Mouse (Mus musculus) frontal cortex, postnatal 36 days (tissue): Measurements from ENCODE around the gene Ebf1.

Source experiments
- DNase-seq, 2 experiments: peaks; one replicate each; pipeline ENCODE4 v3.0.0; 2022; ENCODE audit warnings: low spot score in 2 of 2

The Ebf1 gene

DNA sequence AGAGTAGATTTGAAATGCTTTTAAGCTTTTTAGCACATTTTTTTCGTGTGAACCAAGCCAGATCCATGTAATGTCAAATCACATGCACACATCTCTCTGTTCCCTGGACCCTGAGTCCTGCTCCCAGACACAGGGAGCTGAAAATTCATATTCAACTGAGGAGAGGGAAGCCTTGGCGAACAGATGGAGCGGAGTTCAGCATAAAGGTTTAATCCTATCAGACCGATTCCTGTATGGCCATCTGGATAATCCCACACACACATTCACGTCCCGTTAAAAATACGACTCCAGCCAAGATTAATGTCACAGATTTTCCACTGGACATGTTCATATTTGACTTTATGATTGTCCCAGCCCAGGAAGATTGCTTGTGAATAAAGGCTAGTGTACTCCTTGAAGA lies 282.8 kb downstream of the Ebf1 start:
- no peak for DNase-seq

DNA sequence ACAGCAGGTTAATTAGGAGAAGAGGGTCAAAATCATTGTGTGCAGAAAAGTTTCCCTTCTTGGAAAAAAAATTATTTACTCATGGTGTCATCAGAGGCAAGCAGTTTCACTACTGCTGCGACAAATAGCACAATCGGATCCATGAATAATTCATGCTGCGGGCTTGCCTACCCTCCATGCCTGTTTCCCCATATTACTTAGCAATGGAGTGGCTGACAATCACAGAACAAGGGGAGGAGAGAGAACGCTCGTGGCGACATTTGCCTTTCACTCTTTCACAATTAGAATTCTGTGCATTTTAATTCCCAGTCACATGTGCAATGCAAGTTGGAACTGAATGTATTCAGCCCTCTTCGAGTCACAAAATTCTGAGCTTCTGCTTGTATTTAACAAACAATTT lies 283.4 kb downstream of the Ebf1 start:
- DNase-seq = no peak

DNA sequence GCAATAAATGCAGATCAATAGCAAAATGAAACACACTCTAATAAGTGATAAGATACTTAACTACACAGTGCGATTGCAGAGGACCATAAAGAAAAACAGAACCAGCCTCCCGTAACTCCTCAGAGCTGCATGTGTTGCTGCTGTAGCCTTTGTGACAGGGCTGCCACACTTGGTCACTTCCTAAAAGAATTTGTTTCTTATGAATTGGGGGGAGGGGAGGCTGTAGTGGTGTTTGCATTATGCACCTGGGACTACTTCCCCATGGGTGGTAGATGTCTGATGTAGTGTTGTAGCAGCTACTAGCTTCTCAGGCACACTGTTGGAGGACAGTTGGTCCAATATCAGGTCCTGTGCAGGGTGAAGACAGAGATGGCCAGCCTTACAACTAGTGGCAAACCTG lies 284.6 kb downstream of the Ebf1 start:
- DNase-seq = no peak

DNA sequence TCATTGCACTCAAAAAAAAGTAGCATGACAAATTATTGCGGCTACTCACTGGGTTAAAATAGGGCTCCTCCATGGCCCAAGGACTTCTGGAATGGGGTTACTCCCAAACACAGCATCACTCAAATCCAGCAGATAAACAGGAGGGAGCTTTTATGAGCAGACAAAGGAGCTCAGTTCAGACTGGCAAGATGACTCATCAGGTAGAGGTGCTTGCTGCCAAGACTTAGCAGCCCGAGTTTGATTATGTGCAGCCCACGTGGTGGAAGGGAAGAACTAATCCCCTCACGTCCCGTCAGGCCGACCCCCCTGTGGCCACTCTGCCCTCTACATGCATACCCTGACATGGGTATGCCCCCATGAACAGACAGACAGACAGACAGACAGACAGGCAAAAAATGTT lies 285.0 kb downstream of the Ebf1 start:
- DNase-seq = no peak

DNA sequence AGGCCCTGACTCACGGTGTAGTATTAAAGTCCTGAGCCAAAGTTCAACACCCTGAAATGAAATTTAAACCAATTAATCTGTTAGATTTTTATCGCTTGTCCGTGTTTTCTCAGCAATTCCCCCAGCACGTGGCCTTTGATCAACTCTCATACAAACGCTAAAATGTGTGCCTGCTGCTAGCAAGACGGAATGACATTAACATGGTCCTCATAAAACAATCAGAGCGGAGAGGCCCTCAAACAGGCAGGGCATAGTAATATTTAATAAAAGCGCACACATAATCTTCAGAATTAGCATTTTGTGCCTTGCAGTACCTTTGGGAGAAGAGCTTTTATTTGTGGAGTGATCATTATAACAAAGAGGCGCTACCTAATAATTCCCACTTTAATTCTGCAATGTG lies 287.0 kb downstream of the Ebf1 start:
- DNase-seq = no peak

DNA sequence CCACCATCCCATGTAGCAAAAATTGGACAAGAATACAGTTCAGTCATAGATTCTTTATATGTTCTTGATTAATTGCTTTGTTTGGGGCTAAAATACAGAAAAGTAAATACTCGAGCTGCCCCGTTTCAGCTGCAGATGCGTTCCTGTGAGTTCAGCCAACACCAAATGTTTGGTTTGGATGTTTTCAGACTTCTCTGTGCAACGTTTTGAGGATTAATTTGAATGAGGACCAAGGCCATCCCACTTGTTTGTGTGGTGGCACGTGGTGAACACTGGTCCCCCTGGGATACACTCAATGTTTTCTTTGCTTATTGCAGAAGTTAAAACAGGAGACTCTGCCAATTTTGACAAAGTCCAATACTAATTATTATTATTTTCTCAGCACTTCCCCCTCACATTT lies 289.3 kb downstream of the Ebf1 start:
- no peak for DNase-seq

DNA sequence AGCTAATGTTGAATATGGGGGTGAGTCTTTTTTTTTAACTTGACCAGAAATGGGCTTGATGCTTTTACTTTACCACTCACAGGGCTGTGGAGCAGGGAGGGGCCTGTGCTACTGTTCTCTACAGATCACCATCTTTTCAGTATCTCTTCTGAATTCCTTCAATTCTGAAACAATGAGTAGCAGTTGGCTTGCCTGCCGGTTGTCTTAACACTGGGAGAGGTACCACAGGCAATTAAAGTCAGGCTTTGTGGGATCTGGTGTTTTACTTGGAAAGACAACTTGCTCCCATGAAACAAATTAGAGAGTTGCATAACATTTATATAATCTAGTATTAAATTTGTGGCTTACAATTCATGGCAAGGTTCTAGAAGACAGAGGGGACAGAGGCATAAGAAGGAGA lies 294.6 kb downstream of the Ebf1 start:
- no peak for DNase-seq

DNA sequence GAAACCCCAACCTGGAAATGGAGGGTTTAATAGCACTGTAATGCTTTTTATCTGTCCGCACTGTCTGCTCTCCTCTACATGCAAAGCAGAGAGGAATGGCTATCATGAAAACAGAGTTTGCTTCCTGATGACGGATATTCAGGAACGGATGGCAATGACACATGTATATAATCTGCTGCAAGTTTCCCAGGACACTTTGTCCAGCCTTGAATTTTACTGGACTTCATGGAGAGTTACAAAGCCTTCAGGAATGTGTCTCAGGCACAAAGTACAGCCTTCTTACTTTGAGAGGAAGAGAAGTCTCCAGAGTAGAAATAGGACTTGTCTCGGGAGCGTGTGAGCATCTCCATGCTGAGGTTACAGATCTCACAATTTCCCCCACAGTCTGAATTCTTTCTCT lies 296.7 kb downstream of the Ebf1 start:
- DNase-seq = no peak

DNA sequence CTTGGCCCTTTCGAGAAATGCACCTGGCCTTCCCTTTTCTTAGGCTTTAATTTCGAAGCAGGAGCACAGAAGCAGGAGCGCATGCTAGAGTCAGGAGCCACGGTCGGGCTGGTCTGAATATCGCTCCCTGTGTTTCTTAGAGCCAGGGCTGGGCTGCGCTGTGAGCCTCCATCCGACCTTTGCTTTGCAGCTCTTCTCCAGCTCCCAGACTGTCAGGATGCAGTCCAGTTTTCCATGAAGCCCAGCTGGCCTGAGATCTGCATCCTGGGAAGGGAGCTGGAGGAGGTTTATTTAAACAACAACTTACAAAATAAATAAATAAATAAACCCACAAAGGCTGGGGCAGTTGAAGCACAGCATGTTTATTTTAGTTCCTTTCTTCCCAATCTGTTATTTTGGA lies 299.9 kb downstream of the Ebf1 start:
- DNase-seq = no peak

DNA sequence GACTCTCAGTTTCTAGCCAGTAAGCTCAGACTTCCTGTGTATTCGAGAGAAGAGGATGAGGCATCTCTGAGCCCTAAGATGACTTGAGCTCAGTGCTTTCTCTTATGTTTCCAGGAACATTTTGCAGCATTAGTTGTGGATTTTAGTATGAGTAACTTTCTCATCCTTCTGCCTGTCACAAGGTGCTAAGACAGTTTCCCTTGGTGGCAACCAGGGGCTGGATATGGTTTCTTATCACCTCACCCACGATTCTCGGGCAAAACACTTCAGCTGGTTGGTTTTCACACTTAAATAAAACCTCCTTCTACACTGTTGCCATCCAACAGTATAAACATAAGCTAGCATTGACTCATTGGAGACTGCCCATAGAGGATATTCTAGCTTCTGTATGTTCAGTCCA lies 306.0 kb downstream of the Ebf1 start:
- DNase-seq = peak; percentile 8 to 26

DNA sequence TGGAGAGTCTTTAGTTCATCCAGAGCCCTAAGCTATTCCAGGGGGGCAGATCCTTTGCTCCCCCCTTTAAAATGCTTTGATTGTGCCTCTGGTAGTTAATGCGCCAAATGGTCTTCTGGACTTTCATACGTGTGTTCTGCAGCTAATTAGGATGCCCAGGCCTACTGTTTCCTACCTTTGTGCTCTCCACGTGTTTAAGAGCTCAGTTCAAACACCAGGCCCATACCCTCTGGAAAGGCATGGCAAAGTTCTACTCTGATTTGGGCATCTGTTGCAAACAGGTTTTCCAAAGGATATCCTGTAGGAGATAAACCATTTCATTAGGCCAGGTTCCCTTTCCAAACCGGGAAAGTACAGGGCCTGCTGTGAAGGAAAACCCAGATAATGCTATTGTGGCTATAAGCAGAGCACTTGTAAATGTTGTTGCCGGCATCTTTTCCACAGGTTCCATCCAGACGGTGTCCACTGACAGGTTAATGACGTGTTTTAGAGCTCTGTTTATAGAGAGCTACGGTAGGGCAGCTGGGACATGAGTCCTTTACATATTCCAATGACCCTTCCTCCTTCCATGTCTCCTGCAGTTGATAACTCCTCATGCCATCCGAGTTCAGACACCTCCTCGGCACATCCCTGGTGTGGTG lies 306.9 kb downstream of the Ebf1 start:
- no peak for DNase-seq

DNA sequence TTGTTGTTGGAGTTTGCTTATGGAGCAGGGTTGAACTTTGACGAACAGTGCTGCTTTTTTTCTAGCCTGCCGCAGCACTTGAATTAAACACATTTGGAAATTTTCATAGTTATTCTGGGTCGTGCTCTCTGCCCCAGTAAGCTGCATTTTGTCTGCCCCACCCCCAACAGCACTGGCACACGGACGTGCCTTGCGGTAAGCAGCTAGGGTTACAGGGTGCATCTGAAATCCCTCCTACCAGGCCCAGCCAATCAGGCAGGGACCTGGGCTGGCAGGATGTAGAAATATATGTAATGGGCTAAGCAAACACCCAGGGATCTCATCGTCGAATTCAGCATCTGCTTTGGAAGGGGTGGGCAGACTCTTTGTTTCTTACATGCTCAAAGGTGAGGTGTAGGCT lies 307.8 kb downstream of the Ebf1 start:
- DNase-seq = no peak

DNA sequence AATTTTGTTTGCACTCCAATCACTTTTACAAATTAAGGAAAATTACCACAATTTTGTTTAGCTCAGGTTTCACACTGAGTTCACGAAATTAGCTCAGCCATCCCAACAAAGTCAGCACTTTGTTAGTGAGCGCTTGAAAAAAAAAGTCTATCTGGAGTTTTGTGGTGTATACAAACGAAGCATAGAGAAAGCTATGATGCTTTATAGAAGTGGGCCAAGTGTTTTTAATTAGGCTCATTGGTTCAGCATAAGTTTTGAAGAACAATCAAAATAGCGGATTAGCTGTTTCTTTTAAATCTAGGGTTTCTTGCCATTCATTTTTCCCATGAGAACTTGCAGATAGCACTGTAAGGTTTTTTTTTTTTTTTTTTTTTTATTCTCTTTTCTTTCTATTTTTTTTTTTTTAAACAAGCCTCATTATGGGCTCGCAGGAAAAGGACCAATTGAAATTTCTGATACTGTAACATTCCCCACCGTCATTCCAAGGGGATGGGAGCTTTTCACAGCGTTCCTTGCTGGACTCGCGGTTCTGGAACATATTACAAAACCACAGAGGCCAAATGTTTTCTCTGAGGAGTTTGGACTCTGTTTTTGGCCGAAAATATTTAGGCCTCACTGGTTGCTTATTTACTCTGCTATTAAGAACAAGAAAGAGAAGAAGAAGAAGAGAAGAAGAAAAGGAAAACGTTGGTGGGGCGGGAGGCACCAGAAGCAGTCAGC lies 308.8 kb downstream of the Ebf1 start:
- no peak for DNase-seq

DNA sequence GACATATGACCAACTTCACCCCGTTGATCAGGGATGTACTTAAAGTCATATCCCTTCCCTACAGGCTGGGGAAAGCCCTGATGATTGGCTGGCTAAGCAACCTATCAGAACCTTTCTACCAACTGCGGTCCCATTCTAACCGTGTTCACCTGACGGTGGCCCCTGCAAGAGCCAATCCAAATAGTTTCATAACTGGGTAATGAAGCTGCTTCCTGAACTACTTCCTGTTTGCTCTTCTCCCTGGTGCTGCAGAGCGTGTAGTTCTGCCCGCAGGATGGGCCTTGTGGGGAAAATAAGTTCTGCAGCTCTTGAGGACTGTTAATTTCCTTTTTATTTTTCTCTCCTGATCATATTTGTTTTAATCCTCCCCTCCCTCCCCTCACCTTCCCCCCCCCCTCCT lies 311.3 kb downstream of the Ebf1 start:
- no peak for DNase-seq

DNA sequence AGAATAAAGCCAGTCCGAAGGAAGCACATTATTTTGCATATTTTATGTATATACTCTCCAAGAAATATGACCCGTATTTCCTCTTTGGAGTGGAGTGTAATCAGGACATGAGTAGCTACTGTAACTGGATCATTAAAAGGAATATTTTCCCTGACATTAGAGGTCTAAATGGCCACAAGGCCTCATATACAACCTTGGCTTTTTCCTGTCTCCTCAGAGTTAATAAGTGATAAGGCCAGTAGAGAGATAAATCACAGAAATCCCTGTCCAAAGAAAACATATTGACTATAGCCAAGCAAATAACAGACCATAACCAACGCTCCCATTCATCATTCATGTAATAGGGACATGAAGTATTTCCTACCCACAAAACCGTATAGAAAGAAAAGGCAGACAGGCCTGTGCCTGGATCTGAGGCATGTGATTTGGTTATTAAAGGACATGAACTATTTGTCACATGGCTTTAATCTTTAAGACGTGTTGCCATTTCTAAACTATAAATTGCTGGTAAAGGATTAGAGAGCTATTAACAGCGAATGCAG lies 315.9 kb downstream of the Ebf1 start:
- DNase-seq = no peak

DNA sequence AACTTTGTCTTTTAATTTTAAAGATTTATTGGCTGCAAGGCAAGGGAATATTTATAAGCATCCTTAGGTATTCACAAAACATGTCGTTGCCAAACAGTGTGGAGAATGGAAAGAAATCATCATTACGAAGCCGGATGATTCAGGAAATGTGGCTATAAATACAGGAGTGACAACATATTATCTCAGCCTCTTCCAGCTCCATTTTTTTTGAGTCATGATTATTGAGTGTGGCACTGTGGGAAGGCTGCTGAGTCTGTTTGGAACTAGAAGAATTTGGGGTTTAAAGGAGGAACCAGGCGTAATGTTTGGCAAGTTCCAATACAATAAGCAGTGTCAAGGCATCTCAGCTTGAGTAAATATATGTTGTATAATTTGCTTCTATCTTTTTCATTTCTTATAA lies 326.7 kb downstream of the Ebf1 start:
- no peak for DNase-seq

DNA sequence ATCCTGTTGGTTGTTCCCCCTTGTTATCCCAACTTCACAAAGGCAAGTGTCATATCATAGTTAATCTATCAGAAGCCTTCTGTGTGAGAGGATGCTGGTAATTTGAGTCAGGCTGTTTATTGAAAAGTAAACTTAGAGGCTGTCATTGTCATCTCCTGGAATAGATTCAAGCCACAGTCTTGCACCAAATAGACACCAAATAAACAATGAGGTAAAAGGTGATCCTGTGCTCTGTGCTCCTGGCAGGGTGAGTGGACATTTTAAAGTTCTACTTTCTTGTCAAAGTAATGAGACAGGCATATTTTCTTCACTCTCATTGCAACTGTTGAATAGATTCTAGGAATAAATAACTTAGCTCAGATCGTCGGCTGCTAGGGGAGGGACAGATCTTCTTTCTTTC lies 327.3 kb downstream of the Ebf1 start:
- DNase-seq = no peak

DNA sequence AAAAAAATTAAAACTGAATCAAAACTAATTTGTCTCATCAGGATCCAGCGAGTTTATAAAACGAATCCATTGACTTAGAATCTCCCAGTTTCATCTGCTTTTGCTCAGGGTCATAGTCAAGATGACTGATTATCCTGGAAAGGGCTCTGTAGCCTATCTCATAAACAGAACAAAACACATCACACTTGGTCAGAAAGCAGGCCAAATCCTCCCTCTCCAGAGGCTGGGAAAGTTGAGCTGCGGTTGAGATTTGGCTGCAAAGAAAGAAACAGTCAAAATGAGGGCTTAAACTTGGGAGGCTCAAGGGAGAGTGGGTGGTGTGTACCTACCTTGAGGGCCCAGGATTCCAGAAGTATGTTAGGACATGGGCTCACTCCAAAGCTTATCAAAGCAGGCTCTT lies 329.5 kb downstream of the Ebf1 start:
- DNase-seq = no peak

DNA sequence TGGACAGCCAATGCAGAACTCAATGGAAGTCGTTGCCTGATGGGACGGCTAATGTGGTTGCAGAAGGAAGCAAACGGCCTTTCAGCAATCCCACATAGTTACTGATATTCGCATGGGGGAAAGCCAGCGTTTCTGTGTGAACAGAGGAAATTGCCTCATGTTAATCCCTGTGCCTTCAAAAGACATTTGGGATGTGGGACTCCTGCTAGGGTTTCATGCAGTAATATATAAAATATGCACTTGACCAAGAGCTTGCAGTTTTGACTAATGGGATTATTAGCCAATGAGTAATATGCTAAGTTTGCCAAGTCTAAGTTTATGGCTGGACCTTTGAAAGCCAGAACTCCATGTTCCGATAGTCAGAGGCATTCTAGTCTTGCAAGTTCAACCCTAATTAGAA lies 331.4 kb downstream of the Ebf1 start:
- DNase-seq = no peak

DNA sequence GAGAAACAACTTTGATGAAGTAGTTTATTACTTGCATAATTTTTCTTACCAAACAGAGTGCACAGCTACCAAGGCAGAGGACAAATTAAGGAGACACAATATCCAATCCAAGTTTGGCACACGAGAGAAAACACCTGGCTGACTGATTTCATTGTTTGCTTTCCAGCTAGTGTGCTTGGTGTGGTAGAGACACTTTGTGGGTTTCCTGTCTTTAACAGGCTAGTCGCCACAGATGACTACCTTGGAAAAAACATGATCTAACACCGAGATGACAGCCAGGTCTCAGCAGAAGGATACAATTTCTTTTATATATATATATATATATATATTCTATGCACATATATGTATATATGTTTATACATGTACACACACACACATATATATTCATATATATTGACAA lies 332.0 kb downstream of the Ebf1 start:
- DNase-seq = no peak

DNA sequence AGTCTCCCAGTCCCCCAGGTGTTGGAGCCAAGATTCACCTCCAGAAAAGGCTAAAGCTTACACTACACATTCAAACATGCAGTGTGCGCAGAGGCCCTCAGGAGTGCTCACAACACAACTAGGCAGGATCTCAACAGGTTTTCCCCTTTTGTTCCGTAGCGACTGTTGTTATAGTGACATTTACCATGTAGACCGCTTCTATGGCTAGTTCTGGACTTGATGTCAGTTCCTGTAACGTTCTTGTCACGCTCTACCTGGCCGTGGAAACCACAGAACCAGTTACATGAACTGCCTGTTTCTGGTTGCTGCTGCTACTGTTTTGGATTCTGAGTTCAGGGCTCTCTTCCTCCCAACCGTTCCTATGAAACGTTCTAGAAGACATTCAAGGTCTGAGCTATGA lies 333.2 kb downstream of the Ebf1 start:
- no peak for DNase-seq

DNA sequence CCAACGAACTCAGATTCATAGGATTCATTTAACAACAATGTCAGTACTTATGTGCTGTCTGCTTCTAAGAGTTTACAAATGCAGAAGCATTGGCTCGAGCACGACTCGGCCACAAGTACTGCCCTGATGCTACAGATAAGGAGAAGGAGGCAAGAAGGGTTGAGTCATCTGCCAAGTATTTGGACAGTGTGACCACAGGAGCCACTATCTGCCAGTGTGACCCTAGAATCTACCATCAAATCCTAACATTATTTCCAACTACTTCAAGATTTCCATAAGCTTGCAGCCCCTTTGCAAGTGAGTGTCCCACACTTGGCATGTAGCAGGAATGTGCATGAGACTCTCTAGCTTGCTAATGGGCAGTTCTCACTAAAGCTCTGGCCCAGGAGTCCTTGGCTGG lies 334.4 kb downstream of the Ebf1 start:
- no peak for DNase-seq

DNA sequence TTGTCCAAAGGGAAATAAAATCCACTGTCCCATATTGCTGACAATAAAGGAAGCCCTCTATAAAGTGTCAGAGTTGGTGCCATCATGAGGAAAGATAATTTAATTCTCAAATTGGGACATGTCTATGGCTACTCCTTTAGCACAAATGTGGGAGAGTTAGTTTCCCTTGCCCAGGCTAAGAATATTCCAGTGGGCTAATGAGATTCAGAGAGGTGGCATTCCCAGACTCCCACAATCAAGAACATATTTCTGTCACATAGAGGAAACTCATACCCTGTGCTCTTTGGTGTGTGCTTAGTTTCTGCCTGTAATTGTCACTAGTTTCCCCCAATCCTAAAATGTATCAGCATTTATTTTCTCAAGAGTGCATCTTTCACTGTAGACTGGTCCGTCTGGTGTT lies 336.2 kb downstream of the Ebf1 start:
- DNase-seq = peak in 1 of 2 experiments; percentile 11

DNA sequence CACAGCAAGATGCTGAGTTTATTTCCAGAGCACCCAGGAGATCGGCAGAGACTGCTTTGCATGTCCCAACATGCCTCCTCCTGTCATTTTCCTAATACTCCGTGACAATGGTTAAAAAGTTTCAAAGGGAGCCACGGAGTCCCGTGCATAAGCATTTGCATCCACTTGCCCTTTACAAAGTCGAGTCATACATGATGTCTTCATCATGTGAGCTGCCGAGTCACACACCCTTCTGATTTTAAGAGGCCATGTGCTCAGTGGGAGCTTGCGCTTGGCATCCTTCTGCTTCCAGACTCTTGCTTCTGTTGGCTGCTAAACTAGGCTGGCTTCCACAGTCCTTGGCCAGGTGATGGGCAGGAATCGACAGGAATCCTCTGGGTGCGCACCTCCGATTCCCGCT lies 336.7 kb downstream of the Ebf1 start:
- peak in 1 of 2 experiments; percentile 14 for DNase-seq
